Mouse (Mus musculus): ENCODE measurements around the gene Hoxd4.

Gene Hoxd4

GRCm38 (mm10) chr2:74777536-74778275 is 66.0 kb downstream of the Hoxd4 start:
- DNase-seq (ENCODE audit: low read depth, low spot score) = no peak
